Mouse (Mus musculus) macrophage (primary cell): ENCODE measurements around the gene Fastkd5. TPM values are rescaled to one million over a fixed set of nuclear protein-coding genes. Genes with fewer than 3 reads are reported as not detected.
A peak's percentile ranks its signal among the peaks of the same experiment; 100 is the strongest.

Experiments used
- H3K27ac ChIP-seq: fragments of 350-480 bp; formaldehyde crosslinking; 2 replicates; pipeline ENCODE4 v1.9.0; 2021
- H3K36me3 ChIP-seq: fragments of 350-480 bp; formaldehyde crosslinking; 2 replicates; pipeline ENCODE4 v1.9.0; 2021; ENCODE audit errors: inconsistent target
- H3K4me3 ChIP-seq: fragments of 350-480 bp; formaldehyde crosslinking; 2 replicates; pipeline ENCODE4 v1.9.0; 2021; ENCODE audit errors: inconsistent target
- H3K79me2 ChIP-seq: fragments of 350-480 bp; formaldehyde crosslinking; 2 replicates; pipeline ENCODE4 v1.9.0; 2021; ENCODE audit errors: inconsistent target
- WGBS: methylation state at CpG from one replicate; pipeline ENCODE4 v1.1.7; 2026; ENCODE audit warnings: inconsistent platforms; ENCODE audit not compliant: missing documents; 5-methylcytosine and 5-hydroxymethylcytosine counted together
- polyA plus RNA-seq: library from polyadenylated mRNA; stranded (reverse); fragments of 250-400 nt; gene quantifications from 3 replicates; pipeline ENCODE4 v1.2.4, GENCODE M21; 2018; ENCODE audit warnings: inconsistent platforms

Fastkd5 gene
- polyA plus RNA-seq, 1 experiment from 2014 or later, result 6.4 TPM

DNA sequence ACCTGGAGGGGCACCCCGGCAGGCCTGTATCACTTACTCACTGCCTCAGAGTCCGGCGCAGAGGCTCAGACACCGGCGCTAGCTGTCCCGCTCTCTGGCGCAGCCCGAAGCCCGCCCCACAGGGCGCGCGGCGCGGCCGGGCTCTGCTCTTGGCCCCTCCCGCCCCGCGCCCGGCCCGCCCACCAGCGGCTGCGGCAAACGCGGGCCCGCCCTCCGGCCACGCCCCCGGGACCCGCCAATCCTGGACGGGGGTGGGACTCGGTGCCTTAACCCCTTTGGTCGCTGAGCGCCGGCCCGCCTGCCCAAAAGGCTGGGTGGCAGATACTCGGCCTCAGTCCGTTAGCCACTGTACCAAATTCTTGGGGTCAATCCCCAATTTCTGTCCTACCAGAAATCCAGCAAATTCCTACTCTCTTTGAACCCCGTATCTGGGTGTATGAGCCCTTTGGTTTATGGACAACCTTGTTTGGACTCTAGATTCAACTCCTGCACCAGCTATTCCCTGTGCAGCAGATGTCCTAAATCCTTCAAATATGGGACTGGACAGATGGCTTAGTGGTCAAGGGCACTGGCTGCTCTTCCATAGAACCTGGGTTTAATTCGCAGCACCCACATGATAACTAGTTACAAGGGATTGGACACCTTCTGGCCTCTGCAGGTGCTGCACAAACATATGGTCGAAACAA is 13.0 kb upstream of the Fastkd5 start, which contains the start of gene Lzts3:
Gene Lzts3, minus strand, starts transcription at position 120 of the 686 bp plus-strand sequence.
- no peak within 1 kb of the TSS for H3K27ac ChIP-seq
- peak within 1 kb of the TSS; percentile 13; the same call in 1 of the 2 replicates for H3K4me3 ChIP-seq
- whole genome bisulfite sequencing, result 9% methylated on average over 20 of the region's 40 CpGs
- no peaks in the 10 kb centered on the region for H3K36me3 ChIP-seq
- no peaks in the 10 kb centered on the region for H3K79me2 ChIP-seq

DNA sequence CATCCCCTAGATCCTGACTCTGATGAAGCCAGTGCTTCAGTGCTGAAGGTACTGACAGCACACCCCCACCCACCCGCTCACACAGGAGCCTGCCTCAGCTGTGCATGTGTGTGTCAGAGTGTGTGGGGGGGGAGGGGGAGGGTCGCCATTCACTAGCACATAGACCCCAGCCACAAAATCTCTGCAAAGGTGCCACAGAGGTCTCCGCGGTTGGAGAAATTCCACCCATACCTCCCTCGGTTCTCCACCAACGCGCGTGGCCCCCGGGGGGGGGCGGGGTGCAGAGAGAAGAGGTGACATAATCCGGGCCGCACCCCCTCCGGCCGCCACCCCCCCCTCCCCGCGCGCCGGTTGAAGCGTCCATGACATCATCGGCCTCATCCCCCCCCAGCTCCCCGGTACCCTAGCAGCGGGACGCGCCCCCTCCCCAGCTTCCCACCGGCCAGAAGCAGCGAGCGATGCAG is 12.4 kb upstream of the Fastkd5 start:
- WGBS, result 3% methylated on average over 11 of the region's 27 CpGs
- Histone ChIP-seq H3K36me3 (no peaks in the 10 kb centered on the region), H3K27ac (no peak overlapping the region), H3K4me3 (peak overlapping the region; percentile 13; the same call in 1 of the 2 replicates), H3K79me2 (no peaks in the 10 kb centered on the region)

- H3K36me3 ChIP-seq, result no peaks in the 10 kb centered on the region
- WGBS, result 81% methylated on average over 6 of the region's 6 CpGs
- H3K4me3 ChIP-seq, result no peak overlapping the region
- no peaks in the 10 kb centered on the region for H3K79me2 ChIP-seq
- H3K27ac ChIP-seq, result no peak overlapping the region
These were observed 11.7 kb upstream of the Fastkd5 start for GRCm38 (mm10) chr2:130641351-130642025.

- WGBS, result 97% methylated on average over 6 of the region's 6 CpGs
- H3K36me3 ChIP-seq, result no peaks in the 10 kb centered on the region
- no peak overlapping the region for H3K4me3 ChIP-seq
- H3K27ac ChIP-seq, result no peak overlapping the region
- H3K79me2 ChIP-seq, result no peaks in the 10 kb centered on the region
These were observed 9.4 kb upstream of the Fastkd5 start for GRCm38 (mm10) chr2:130639276-130639675.

GRCm38 (mm10) chr2:130638101-130638611 is 8.3 kb upstream of the Fastkd5 start:
- Histone ChIP-seq H3K27ac (no peak overlapping the region), H3K79me2 (no peaks in the 10 kb centered on the region), H3K4me3 (no peak overlapping the region), H3K36me3 (no peaks in the 10 kb centered on the region)
- WGBS, result 57% methylated on average over 16 of the region's 16 CpGs

DNA sequence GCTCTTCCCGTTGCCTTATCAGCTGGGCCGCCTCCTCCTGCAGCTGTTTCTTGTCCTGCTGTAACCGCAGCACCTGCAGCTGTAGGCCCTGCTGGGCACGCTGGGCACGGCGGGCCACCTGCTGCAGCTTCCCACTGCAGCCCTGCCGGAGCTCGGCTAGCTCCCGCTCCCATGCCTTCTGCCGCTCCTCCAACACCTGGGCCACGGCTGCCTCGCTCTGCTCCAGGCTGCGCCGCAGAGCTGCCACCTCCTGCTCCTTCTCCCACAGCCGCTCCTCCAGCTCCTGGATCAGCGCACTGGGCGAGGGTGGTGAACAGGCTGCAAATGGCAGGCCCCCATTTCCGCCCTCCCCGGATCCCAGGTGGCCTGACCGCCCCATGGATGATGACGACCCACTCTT is 6.0 kb upstream of the Fastkd5 start:
- Histone ChIP-seq H3K27ac (no peak overlapping the region), H3K79me2 (no peaks in the 10 kb centered on the region), H3K36me3 (no peaks in the 10 kb centered on the region), H3K4me3 (no peak overlapping the region)
- 35% methylated on average over 21 of the region's 21 CpGs for WGBS

- Histone ChIP-seq H3K4me3 (no peak overlapping the region), H3K36me3 (no peaks in the 10 kb centered on the region), H3K27ac (no peak overlapping the region), H3K79me2 (peaks cover under 1% of the 10 kb centered on the region; the same call in 1 of the 2 replicates)
- 10% methylated on average over 37 of the region's 38 CpGs for WGBS
These were observed 5.0 kb upstream of the Fastkd5 start for GRCm38 (mm10) chr2:130634739-130635411.

DNA sequence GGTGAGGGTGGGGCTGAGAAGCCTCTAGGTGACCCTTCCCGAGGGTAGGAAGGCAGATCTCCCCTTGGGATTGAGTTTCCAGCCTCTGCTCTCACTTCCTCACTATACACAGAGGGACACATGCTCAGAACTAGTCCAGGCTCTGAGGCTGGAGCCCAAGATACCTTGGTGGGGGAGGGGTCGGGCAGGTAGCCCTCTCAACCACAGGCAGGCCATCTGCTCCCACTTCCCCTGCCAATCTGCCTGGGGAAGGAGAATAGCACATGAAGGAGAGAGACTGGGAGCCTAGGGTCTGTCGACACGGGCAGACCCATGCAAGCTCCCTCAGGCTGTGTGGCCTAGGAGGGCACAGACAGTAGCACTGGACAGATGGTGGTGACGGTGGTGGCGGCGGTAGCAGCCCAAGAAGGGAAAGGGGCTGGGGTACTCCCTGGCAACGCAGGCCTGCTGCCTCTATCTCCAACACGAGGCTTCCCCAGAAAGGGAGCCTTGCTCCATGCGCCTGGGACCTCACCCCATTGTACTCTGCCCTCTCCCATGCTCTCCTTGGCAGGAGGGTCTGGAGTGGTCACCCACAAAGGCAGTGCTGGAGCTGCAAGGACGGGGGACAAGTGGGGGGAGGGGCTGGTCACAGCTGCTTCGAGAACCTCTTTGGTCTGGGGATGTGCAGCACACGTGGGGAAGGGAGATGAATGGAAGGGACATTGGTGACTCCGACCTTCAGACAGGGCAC is 4.3 kb upstream of the Fastkd5 start:
- WGBS, result 41% methylated on average over 14 of the region's 14 CpGs
- Histone ChIP-seq H3K27ac (no peak overlapping the region), H3K36me3 (no peaks in the 10 kb centered on the region), H3K79me2 (peaks cover 7% of the 10 kb centered on the region), H3K4me3 (no peak overlapping the region)

DNA sequence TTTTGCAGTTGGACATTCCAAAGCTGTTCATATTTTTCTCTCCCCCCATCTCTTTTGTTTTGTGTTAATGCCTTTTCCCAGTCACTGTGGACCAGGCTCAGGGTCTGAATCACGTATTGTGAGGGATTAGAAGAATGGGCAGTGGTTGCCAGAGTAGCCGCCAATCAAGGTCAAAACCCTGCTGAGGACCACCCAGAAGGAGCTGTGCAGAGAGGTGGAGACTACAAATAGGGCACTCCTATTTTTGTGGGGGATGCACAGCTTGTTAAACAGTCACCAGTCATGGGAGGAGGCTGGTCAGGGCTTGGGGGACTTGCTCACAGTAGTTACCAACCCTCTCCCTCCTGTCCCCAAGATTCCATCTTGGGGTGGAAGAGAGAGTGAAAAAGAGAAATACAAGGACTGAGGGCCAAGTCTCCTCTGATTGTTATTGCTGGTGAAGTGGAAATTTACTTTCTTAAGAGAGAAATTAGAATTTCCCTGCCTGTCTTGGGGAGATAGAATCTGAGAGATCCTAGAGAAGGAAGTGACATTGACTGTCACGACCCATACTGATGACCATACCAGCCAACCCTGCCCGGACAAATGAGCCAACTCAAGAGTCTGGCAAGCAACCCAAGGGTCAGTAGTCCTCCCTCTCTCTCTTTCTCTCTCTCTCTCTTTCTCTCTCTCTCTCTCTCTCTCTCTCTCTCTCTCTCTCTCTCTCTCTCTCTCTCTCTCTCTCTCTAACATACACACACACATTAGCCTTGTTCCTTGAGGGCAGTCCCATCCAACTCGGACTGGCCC is 3.3 kb upstream of the Fastkd5 start:
- peaks cover 18% of the 10 kb centered on the region for H3K79me2 ChIP-seq
- H3K4me3 ChIP-seq, result no peak overlapping the region
- WGBS, result 88% methylated on average over 4 of the region's 5 CpGs
- H3K36me3 ChIP-seq, result no peaks in the 10 kb centered on the region
- H3K27ac ChIP-seq, result no peak overlapping the region

GRCm38 (mm10) chr2:130632416-130632815 is 2.6 kb upstream of the Fastkd5 start:
- 92% methylated on average over 1 of the region's 1 CpGs for WGBS
- H3K36me3 ChIP-seq, result 0 out of 2 replicates have a peak, but pooled peaks cover 3% of the 10 kb centered on the region
- peaks cover 25% of the 10 kb centered on the region for H3K79me2 ChIP-seq
- no peak overlapping the region for H3K4me3 ChIP-seq
- no peak overlapping the region for H3K27ac ChIP-seq

DNA sequence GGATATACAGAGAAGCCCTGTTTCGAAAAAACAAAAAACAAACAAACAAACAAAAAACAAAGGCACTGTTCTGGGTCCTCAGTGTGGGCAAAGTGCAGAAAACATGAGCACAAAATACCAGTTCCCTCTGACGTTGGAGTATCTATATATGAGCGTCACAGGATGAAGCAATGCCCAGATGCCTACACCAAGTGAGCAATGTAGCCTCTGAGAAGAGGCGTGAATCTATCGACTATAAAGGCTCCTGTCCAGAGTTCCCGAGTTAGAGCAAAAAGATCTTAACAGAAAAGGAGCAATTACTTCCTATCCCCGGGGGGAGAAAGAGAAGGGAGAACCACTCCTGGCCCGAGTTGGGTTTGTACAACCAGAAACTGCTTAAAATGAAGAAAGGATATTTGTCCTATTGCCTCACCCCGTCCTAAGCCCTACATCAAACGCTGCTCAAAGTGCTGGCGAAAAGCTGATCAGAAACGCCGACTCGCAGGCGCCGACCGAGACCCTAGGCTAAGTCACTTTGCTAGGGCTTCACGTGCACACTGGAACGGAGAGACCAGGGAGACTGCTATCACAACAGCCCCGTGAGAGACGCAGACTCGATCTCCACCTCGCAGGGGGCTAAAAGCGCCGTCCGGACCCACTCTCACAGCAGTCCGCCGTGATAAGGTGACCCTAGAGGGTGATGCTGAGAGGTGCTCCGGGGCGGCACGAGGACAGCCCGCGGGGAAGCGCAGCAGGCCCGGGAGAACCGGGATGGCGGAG is 568 bp downstream of the Fastkd5 start:
- WGBS, result 1% methylated on average over 37 of the region's 37 CpGs
- peaks cover 56% of the 10 kb centered on the region for H3K79me2 ChIP-seq
- H3K36me3 ChIP-seq, result peaks cover 19% of the 10 kb centered on the region; the same call in 1 of the 2 replicates
- H3K27ac ChIP-seq, result peak overlapping the region; percentile 28
- peak overlapping the region; percentile 97 for H3K4me3 ChIP-seq

DNA sequence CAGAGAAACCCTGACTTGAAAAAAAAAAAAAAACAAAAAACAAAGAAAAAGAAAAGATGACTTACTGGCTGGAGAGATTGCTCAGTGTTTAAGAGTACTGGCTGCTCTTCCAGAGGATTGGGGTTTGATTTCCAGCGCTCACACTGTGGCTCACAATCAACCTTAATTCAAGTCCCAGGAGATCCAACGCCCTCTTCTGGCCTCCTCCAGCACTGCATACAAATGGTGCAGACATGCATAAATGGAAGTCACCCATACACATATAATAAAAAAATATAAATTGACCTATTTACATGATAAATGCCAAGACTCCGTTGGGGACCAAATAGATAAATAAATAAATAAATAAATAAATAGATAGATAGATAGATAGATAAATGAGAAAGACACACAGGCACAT is 1.4 kb downstream of the Fastkd5 start:
- H3K4me3 ChIP-seq, result peak overlapping the region; percentile 97; the same call in 1 of the 2 replicates
- 69% methylated on average over 3 of the region's 3 CpGs for WGBS
- peaks cover 65% of the 10 kb centered on the region for H3K79me2 ChIP-seq
- H3K36me3 ChIP-seq, result peaks cover 19% of the 10 kb centered on the region; the same call in 1 of the 2 replicates
- H3K27ac ChIP-seq, result no peak overlapping the region

GRCm38 (mm10) chr2:130618972-130619371 is 10.9 kb downstream of the Fastkd5 start:
- Histone ChIP-seq H3K36me3 (peaks cover 32% of the 10 kb centered on the region), H3K4me3 (no peak overlapping the region), H3K27ac (no peak overlapping the region), H3K79me2 (peaks cover 33% of the 10 kb centered on the region)
- WGBS, result 89% methylated on average over 7 of the region's 7 CpGs
